Mouse (Mus musculus) neural tube, embryonic 10.5 days (tissue): Measurements from ENCODE around the gene Map1a.

Source experiments
- DNase-seq: peaks from one replicate; pipeline ENCODE4 v3.0.0-alpha.2; 2017; ENCODE audit warnings: low spot score; ENCODE audit errors: extremely low spot score

Gene Map1a

DNA sequence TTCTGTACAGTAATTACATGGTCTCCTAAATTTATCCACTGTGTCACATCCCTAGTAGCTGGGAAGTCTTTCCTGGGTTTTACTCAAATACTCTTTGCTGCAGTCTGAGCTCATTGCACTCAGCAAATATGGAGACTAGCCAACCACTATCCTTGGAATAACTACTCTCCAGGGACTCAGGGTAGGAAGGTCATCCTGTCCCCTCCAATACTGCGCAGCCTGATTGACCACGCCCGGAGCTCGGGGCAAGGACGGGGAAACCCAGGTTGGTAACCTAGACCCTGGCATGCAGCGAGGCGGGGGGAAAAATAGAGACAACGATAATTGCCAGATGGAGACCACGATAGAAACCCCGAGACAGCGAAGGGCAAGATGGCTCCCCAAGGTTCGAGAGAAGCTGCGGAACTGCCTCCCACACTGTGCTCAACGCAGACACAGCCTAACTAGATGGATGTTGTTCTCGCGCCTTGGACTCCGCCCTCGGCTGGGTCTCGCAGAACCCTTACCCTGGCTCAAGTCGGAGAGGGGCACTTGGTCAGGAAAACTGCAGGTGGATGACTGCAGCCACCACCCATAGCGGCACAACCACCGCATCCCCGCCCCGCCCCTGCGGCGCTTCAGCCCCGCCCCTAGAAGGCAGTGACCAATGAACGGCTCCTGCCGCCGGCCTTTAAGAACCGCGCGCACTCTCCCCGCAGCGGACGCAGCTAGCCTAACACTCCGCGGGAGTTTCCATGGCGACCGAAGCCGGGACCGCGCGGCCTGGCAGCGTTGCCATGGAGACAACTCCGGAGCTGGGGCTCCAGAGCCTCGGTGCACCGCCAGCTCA, at the start of gene Map1a:
Gene Map1a (plus strand): TSS at position 700 of the 829 bp plus-strand sequence.
- peak; percentile 98 for DNase-seq

DNA sequence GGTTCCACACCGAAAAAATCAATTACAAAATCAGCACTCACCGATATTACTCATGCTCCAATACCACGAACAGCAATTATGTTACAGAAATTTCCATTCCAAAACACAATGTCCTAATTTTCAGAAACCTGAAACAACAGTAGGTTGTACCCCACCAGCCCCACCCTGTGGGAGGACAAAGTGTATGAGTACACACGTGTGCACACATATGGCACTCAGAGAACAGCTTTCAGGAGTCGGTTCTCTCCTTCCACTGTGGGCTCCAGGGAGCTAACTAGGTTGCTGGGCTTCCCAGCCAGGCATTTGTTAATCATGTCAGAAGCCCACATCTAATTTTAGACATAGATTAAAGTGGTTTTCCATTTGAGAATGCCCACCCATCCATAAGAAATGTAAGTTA, 45.3 kb upstream of the Map1a start:
- no peak for DNase-seq

DNA sequence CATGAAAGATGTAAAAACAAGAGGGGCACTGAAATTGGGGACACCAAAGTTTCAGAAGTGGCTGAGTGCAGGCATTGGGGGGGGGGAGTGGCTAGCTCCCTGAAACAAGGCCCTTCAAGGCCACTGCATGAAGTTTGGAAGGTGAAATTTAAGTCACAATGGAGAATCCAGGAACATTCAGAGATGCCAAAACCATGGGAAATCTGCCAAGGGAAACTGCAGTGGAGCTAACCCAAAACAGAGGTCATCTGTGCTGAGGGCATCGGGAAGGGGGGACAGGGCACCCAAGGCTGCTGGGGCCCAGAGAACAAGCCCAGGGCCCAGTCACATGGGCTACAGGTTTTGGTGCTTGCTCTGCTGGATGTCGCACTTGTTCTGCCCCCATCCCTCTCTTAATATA, 39.6 kb upstream of the Map1a start:
- no peak for DNase-seq

DNA sequence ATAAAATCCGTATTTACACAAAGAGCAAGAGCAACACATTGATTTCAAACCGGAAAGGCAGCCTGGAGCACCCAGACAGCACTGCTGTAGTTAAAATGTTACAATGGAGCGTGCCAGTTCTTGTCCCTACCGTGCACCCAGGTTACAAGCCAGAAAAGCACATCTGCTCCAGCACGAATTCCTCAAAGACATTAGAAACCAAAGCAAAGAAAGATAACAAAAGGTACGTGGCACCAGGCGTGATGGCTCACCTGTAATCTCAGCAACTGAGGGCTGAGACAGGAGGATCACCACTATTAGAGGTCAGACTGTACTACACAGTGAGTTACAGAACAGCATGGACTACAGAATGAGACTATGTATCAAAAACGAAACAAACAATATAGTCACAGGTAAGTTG, 21.0 kb upstream of the Map1a start:
- DNase-seq = no peak

DNA sequence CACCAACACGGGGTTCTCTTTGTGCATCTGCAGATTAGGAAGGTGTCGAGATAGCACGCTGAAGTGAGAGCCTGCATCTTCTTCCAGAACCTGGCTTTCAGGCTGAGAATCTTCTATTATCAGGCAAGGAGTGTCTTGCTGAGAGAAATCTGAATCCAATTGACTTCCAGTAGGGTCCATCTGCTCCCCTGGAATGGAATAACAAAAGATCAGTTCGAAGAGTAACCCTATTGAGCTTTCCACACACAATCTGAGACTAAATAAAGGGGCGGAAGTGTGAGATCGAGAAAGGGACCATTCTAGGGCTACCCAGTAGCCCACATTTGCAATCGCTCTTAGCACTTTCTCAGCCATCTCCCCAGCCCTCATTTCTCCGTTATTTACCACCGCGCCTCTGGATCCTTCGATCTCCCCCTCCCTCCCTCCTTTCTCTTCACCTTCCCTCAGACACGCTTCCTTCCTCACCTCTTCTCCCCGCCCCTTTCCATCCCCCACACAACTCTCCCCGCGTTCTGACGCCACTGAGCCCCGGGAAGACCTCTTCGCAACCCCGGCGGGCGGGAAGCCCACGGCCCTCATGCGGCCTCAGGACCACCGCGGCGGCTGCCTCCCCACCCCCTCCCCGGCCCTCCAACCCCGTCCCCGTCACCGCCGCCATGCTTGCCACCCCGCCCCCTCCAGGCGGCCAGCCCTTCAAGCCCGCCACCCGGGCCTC, 18.7 kb upstream of the Map1a start:
- DNase-seq = no peak

DNA sequence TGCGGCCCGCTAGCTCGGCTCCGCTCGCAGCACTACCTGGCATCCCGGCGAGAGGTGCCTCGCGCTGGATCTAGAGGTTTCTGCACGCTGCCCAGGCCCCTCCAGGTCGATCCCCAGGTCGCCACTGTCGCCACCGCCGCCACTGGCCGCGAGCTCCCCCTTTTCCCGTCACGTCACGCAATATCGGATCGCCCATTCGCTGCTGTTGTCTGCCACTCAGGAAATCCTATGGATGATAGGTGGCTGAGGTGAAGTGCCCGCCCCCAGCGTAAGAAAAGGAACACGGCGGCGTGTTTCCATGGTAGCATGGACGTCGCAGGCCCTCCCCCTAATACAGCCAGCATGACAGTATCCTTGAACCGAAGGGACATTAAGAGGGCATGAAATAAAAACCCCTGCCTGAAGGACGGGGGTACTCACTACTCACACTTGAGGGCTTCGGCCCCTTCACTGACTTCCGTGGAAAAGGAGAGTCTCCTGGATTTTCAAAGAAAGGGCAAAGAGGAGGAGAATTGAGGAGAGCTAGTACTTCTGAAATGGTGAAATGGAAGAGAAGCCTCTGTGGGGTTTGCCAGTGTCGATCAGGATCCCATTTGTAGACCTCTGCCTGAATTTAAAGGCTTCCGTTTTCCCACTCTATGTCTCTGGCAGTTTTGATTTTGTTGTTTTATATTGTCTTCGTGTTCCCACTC, 18.0 kb upstream of the Map1a start, which contains the start of gene Trp53bp1:
Gene Trp53bp1 (minus strand): TSS at position 172 of the 692 bp plus-strand sequence.
- peak; percentile 96 for DNase-seq

DNA sequence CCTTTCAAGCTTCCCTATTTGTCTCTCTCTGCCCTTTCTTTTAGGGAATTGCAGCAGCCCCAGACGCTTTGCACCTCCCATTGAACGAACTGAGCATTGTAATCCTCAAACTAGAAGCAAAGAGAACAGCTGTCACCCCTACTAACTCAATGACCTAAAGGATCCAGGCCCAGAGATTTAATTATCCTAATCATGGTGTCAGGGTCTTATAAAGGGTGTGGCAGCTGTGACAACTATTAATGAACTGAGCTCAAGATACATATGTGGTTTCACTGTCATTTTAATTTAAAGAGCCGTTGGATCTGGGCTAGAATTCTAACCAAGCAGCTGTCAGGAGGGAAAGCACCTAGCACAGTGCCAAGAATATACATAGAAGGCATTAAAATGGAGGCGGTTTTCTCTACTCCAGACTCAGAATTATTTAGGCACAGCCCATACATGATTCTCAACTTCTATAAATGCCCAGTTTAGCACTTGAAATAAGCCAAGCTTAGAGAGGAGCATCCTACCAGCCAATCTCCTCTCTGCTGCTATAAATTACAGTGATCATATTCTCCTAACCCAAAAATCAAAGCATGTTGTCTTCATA, 17.4 kb upstream of the Map1a start:
- DNase-seq = no peak

DNA sequence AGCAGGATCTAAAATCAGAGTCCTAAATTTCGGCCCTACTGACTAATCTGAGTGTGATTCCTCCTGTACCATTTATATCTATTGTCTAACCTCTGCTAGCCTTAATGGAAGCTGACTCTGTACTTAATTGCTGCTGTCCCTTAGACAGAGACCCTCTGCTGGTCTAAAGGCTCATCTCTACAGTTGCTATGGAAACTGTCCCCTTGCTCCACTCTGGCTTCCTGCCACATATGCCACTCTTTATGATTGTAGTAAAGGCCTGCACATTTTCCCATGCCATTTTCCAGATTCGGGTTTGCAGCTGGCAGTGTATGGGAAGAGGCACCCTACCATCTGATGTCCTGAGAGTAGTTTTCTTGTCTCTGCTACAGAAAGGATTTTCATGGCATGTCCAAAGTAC, 1.6 kb upstream of the Map1a start:
- DNase-seq = no peak

DNA sequence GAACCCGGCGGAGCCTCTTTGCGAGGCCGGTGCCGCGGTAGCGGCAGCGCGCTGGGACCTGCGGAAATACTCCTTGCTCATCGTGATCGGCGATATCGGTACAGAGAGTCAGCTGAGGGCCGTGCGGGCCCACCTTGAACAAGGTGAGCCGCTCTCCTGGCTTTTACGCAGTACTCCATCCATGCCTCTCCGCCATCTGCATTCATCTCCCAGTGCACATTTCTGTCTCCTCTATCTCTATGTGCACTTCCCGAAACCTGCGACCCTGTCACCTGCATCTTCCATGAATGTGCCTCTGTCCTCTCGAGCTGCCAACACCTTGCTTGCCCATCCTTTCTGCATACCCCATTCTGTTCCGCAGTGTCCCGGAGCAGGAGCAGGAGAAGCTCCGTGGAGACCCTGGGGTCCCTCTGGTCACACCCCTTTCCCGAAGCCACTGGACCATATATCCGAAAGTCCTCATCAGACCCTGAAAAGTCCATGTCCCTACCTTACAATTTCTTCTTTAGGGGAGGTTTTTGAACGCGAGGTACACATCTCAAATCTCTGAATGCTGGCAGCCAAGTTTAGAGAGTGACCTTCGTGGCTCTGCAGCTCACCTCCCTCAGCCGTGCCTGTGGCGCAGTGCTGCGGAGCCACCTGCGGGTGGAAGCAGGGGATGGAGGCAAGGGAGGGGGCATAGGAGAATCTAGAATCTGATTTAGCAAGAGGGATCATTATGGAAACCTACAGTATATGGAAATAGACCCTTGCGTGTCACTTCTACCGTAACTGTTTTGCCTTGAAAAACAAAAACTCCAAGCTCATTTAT, 535 bp downstream of the Map1a start:
- no peak for DNase-seq

DNA sequence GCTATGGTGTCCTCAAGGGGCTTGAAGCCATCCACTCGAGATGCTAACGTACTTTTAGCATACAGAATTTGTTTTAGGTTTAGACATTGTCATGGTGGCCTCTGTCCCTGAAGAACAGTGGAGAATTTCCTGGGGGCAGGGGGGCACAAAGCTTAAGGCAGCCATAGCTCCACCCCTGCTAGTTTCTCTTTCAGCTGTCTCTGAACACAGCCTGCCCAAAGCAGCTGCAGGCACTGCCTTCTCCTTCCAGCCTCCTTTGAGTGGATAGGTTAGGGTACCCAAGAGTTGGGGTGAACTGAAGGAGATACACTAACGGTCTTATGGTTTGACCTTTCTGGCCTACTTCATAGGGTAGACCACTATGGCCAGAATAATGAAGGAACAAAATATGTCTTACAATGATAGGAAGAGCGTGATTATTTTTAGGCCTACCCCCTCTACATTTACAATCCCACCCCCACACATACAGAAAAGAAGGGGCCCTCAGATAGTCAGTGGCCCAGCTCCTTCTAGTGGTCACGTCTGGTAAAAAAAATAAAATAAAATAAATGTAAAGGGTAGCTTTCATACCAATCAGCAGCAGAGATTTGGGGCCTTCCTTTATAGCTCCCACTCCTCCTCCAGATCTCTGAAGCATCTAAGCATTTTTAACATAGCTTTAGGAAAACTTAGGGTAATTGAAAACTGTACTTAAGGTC, 3.1 kb downstream of the Map1a start:
- no peak for DNase-seq

DNA sequence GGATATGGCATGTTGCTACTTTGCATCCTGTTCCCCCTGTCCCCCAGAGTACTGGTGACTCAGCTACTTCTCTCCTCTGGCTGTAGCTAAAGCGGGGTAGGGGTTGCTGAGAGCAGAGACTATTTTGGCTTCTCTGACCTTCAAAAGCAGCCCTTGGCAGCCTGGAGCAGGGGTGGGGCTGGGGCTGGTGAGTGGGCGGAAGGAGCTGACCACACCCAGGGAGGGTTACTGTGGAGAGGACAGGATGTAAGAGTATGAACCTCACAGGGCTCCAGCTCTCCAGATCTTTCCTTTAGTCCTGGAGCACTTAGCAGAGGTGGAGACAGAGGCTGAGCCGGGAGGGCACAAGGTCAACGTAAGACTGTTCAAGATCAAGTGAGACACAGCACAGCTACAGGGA, 4.8 kb downstream of the Map1a start:
- DNase-seq = no peak

DNA sequence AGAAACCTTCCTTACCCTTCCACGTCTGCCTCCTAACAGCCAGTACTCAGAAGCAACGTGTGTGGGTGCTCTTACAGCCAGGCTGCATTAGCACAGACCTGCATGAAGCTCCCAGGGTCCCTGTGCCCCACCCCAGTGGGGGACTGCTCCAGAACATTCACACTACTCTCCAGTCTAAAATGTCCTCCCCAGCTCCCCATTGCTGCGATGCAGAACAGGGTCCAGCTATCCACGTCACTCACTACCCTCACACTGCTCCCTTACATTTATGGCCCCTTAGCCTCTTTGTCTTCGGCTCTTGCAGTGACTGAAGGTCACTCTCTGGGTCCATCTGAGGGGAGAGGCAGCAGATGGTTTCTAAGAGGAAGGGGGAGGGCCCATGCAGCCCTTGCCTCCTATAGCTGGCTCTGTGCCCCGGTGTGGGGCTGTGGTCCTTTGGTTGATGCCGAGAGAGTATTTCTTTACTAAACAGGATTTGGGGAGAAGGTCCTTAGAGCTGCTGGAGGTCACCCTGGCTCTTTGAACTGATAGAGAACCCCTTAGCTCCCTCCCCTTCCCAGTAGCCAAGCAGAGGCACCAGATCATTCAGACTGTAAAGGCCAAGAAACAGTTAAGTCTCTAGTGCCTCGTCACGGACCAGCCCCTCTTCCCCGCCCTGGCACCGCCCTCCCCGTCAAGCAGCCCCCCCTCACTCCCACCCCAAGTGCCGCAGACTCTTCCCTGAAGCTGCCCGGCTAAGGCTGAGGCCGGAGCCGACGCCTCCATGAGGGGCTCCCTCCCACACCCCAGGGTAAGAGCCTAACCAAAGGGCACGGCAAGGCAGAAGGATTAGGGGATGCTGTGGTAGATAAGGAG, 5.6 kb downstream of the Map1a start:
- DNase-seq = peak; percentile 59

DNA sequence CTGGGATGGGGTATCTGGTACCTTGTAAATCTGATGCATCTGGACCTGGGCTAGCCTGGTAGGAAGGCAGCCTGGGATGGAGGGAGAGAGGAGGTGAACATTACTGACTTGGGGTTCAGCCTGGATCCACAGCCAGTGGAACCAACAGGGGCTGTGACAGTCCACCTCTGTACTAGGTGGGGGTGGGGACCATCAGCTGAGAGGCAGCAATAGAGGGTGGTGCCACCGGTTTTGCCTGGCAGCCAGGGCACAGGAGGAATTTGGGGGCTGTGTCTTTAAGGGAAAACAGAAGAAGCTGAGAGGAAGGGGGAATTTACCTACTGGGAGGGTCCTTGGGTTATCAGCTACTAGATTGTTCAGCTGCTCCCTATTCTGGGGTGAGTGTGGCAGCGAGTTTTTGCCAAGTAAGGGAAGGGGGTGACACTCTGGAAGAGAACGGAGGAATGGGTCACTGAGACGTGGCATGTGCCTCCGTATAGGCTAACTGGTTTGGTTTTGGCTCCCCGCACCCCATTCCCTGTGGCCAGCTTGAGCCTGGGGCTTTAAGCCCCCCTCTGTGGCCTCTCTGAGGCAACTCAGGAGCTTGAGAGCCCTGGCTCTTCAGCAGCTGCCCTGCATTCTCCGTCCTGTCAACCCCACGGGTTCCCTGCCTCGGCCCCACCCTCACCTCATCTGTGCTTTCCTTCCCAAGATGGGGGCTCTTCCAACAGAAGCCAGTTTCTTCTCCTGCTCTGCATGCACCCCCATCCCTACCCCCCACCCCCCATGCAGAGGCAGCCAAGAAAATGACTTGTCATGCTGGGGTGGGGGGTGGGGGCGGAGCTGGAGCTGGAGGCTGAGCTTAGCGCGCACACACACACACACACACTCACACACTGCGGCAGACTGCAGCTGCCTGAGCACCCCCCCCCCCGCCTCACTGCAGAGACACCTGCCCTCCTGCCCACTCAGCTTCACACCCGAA, 6.5 kb downstream of the Map1a start:
- DNase-seq = no peak

DNA sequence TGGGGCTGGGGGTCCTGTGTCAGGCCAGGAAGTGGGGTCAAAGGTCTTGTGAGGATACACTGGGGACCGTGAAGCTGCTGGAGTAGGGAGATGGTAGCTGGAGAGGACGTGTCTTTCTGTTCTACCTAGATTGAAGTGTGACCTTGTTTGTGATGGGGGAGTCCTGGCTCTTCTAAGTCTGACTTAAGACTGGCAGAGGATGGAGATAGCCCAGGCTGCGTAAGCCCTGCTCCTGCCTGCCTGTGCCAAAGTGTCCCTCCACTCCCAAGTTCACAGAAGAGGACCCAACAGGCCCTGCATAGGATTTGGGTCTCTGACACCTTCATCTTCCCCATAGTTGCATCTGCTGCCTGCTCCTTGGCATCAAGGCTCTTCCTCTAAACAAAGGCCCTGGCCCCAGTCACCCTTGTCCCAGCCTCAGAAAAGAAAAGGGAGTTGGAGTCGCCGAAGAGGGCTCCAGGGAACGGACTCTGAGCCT, 7.4 kb downstream of the Map1a start:
- DNase-seq = no peak

DNA sequence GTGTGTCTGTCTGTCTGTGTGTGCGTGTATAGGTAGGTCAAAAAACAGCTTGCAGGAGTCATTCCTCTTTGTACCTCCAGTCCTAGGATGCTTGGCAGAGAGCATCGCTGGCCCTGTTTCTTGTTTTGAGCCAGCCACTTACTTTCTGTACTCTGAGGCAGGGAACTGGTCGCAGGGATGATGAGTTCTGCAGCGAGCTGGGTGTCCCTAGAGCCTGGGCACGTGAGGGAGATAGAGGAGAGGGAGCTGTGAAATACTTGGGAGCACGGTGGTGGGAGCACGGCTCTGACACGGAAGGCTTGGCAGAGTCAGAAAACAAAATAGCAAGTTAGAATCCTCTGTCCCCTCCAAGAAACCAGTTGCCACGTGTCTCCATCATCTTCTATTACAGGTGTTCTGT, 8.3 kb downstream of the Map1a start:
- DNase-seq = no peak

DNA sequence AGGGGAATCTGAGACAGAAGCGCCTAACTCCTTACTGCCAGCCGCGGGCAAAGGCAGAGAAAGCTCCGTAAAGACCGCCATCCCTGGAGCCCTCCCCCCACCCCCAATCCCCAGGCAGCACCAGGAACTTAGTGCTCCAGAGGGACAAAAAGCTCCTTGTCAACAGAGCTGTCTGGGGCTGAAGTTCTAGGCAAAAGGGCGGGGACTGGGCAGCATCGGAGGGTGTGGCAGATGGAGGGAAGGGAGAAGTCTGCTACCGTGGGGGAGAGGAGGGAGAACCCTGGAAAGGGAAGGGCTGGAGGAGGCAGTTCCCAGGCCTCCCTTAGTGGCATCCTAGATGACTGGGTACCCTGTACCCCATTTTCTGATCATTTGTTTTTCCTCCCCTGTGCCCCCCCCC, 8.7 kb downstream of the Map1a start:
- DNase-seq = no peak

DNA sequence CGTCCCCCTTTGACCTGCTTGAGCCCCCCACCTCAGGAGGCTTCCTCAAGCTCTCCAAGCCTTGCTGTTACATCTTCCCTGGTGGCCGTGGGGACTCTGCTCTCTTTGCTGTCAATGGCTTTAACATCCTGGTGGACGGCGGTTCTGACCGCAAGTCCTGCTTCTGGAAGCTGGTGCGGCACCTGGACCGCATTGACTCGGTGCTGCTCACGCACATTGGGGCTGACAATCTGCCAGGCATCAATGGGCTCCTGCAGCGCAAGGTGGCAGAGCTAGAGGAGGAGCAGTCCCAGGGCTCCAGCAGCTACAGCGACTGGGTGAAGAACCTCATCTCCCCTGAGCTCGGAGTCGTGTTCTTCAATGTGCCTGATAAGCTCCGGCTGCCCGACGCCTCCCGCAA, 10.1 kb downstream of the Map1a start:
- DNase-seq = no peak

DNA sequence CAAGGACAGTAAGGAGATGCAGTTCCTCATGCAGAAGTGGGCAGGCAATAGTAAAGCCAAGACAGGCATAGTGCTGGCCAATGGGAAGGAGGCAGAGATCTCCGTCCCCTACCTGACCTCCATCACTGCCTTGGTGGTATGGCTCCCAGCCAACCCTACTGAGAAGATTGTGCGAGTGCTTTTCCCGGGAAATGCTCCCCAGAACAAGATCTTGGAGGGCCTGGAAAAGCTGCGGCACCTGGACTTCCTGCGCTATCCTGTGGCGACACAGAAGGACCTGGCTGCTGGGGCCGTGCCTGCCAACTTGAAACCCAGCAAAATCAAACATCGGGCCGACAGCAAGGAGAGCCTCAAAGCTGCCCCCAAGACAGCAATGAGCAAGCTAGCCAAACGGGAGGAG, 10.6 kb downstream of the Map1a start:
- DNase-seq = no peak
